In the genomic region with DNA sequence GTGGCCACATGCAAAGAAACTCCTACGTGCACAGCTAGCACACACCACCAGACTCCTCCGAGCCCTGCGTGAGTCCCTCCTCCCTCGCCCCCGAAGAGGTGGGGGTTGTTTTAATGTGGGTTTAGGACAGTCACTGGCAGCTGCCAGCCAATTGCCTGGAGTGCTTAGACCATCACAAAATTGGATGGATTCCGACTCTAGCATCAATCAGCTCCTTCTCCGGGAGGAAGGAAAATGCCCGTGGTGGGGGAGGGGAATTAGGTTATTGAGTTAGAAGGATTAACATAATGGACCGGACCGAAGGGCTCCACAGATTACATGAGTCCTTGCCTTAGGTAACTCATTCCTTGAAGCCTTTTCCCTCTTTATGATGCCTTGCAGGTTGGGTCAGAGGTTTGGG, we compare ENCODE assay signal across 21 mouse cellular contexts. TPM values are rescaled to one million over a fixed set of nuclear protein-coding genes. Genes with fewer than 3 reads are reported as not detected.
A peak's percentile ranks its signal among the peaks of the same experiment; 100 is the strongest.
DNase-seq lines count a peak whose midpoint lies in the region; ATAC-seq and TF ChIP-seq lines count a peak whose summit lies in the region.
"Had no signal": no experiment of that assay in that cellular context is flagged by ENCODE, and none has a peak within 500 bp of the region (broad histone marks: within the 10 kb centered on the region; RNA-seq: fewer than 3 reads in every experiment).

No protein-coding gene starts in this region.

- DNase-seq in forebrain, embryonic 10.5 days (ENCODE audit: extremely low spot score, low spot score) = no peak
- peak; percentile 5 to 8 for DNase-seq in left cerebral cortex, adult 2 months (ENCODE audit: extremely low spot score in 1 of 2, low spot score in 2 of 2)
- no peak for DNase-seq in left cerebral cortex, postnatal 14 days (ENCODE audit: low spot score in 2 of 2)
- peak; percentile 62 for DNase-seq in MN1 (ENCODE audit: low spot score)
- no peak for DNase-seq in embryo, embryonic 10 days (ENCODE audit: low spot score)
- DNase-seq: adrenal gland, adult 8-10 months; cerebellum, adult 11-12 months; heart, postnatal 4 days had no signal

- H3K9me3 ChIP-seq in forebrain, embryonic 12.5 days = no peaks in the 10 kb centered on the region
- H3K9me3 ChIP-seq in forebrain, embryonic 10.5 days = no peaks in the 10 kb centered on the region; the same call in 1 of the 2 replicates
- H3K9me3 ChIP-seq in midbrain, embryonic 13.5 days = no peaks in the 10 kb centered on the region
- H3K9me3 ChIP-seq: embryonic facial prominence, embryonic 13.5 days; intestine, embryonic 15.5 days; kidney, embryonic 15.5 days; limb, embryonic 13.5 days had no signal

- 0 out of 2 replicates have a peak, but pooled peaks have one; percentile 20 for ATAC-seq in forebrain, embryonic 12.5 days (ENCODE audit: low FRiP score)
- peak; percentile 80 for ATAC-seq in midbrain, embryonic 13.5 days
- ATAC-seq in granulocyte monocyte progenitor cell, adult 5-6 weeks (replicated peaks; ENCODE audit: poor library complexity, severe bottlenecking) = no peak
- ATAC-seq: intestine, embryonic 15.5 days; lung, postnatal 0 days had no signal

- H3K4me2 ChIP-seq in forebrain, embryonic 12.5 days = no peak overlapping the region
- no peak overlapping the region for H3K4me2 ChIP-seq in midbrain, embryonic 13.5 days (replicated peaks)
- H3K4me2 ChIP-seq: embryonic facial prominence, embryonic 13.5 days; intestine, embryonic 15.5 days; kidney, embryonic 15.5 days; limb, embryonic 13.5 days had no signal

- no peak overlapping the region for H3K27ac ChIP-seq in forebrain, embryonic 12.5 days
- no peak overlapping the region for H3K27ac ChIP-seq in forebrain, embryonic 10.5 days
- no peak overlapping the region for H3K27ac ChIP-seq in left cerebral cortex, adult 2 months
- no peak overlapping the region for H3K27ac ChIP-seq in midbrain, embryonic 13.5 days
- H3K27ac ChIP-seq: embryonic facial prominence, embryonic 13.5 days; intestine, embryonic 15.5 days; kidney, embryonic 15.5 days; limb, embryonic 13.5 days; liver, embryonic 14.5 days had no signal

- H3K27me3 ChIP-seq in forebrain, embryonic 12.5 days = no peaks in the 10 kb centered on the region
- no peaks in the 10 kb centered on the region for H3K27me3 ChIP-seq in forebrain, embryonic 10.5 days (ENCODE audit: poor library complexity, severe bottlenecking)
- no peaks in the 10 kb centered on the region for H3K27me3 ChIP-seq in midbrain, embryonic 13.5 days
- H3K27me3 ChIP-seq: CH12.LX; embryonic facial prominence, embryonic 13.5 days; intestine, embryonic 15.5 days; kidney, embryonic 15.5 days; limb, embryonic 13.5 days had no signal

- 60% methylated on average over 10 of the region's 10 CpGs for WGBS in forebrain, embryonic 12.5 days
- WGBS in forebrain, embryonic 10.5 days = 70% methylated on average over 10 of the region's 10 CpGs
- 44% methylated on average over 10 of the region's 10 CpGs for whole genome bisulfite sequencing in midbrain, embryonic 13.5 days

- no peak overlapping the region for H3K9ac ChIP-seq in forebrain, embryonic 12.5 days
- no peak overlapping the region for H3K9ac ChIP-seq in midbrain, embryonic 13.5 days (replicated peaks)
- H3K9ac ChIP-seq: embryonic facial prominence, embryonic 13.5 days; intestine, embryonic 15.5 days; kidney, embryonic 15.5 days; limb, embryonic 13.5 days; liver, embryonic 14.5 days had no signal

- peaks cover 5% of the 10 kb centered on the region; the same call in 1 of the 2 replicates for H3K4me1 ChIP-seq in forebrain, embryonic 12.5 days
- peaks cover 10% of the 10 kb centered on the region for H3K4me1 ChIP-seq in forebrain, embryonic 10.5 days
- peaks cover 12% of the 10 kb centered on the region for H3K4me1 ChIP-seq in midbrain, embryonic 13.5 days (replicated peaks)
- H3K4me1 ChIP-seq: intestine, embryonic 15.5 days; kidney, embryonic 15.5 days had no signal

- TF ChIP-seq CTCF in left cerebral cortex, adult 2 months (IDR thresholded peaks at IDR 0.05) = no peak

- H3K4me3 ChIP-seq in forebrain, embryonic 12.5 days (replicated peaks) = no peak overlapping the region
- no peak overlapping the region for H3K4me3 ChIP-seq in forebrain, embryonic 10.5 days
- no peak overlapping the region for H3K4me3 ChIP-seq in left cerebral cortex, adult 2 months
- no peak overlapping the region for H3K4me3 ChIP-seq in midbrain, embryonic 13.5 days (replicated peaks)
- H3K4me3 ChIP-seq: embryonic facial prominence, embryonic 13.5 days; intestine, embryonic 15.5 days; kidney, embryonic 15.5 days; limb, embryonic 13.5 days had no signal

- intact Hi-C loops in left cerebral cortex, adult 2 months (cut with DNase I) = no loop called here
- intact Hi-C loops in left cerebral cortex, postnatal 14 days (cut with DNase I) = no loop called here

- H3K36me3 ChIP-seq in forebrain, embryonic 12.5 days (replicated peaks) = no peaks in the 10 kb centered on the region
- no peaks in the 10 kb centered on the region for H3K36me3 ChIP-seq in forebrain, embryonic 10.5 days (replicated peaks)
- no peaks in the 10 kb centered on the region for H3K36me3 ChIP-seq in midbrain, embryonic 13.5 days
- H3K36me3 ChIP-seq: embryonic facial prominence, embryonic 13.5 days; intestine, embryonic 15.5 days; kidney, embryonic 15.5 days; limb, embryonic 13.5 days had no signal

RNA-seq across cellular contexts. Expression of gene Siah3, which starts 22.9 kb away (rescaled TPM):
- polyA plus RNA-seq in forebrain, embryonic 12.5 days (2016; fragmentation: Nextera tagmentation; extraction: Ambion mirVana) = 4.2 and 6.1 TPM in 2 replicates
- 0.48 and 0.63 TPM in 2 replicates for polyA plus RNA-seq in forebrain, embryonic 10.5 days (2016; fragmentation: Nextera tagmentation; extraction: Ambion mirVana)
- 1 to 10 TPM; 8.2 to 8.3 TPM for total RNA-seq in left cerebral cortex, adult 2 months (2021)
- 10 to 100 TPM; 11.4 to 12.5 TPM for total RNA-seq in left cerebral cortex, postnatal 14 days (2021)
- 2.7 and 3.5 TPM in 2 replicates for polyA plus RNA-seq in midbrain, embryonic 13.5 days (2015; fragmentation: Nextera tagmentation; extraction: Ambion mirVana)
- not detected in 2 replicates for total RNA-seq in granulocyte monocyte progenitor cell, adult 5-6 weeks (2014; fragmentation: Nextera tagmentation)
- not detected in 2 replicates for total RNA-seq in granulocyte monocyte progenitor cell, adult 5-6 weeks (2017)
- total RNA-seq: CH12.LX; gastrocnemius, adult 18-20 months; megakaryocyte progenitor cell, adult 5-6 weeks had no signal
- polyA plus RNA-seq: heart, embryonic 14.5 days; lung, postnatal 0 days had no signal

Comparison
In these comparisons a context has a peak if more than half of its experiments do, and no peak if none do; other contexts are left out.
1. DNase-seq: peak in left cerebral cortex, adult 2 months (2 of 2) and MN1 (single experiment); none in forebrain, embryonic 10.5 days (single experiment), left cerebral cortex, postnatal 14 days (0 of 2) and embryo, embryonic 10 days (single experiment).
2. RNA of gene Siah3, which starts 22.9 kb away (total RNA-seq): 11.4 to 12.5 TPM in left cerebral cortex, postnatal 14 days and 8.2 to 8.3 TPM in left cerebral cortex, adult 2 months; not detected in granulocyte monocyte progenitor cell, adult 5-6 weeks; every median in the first group is over 4 times any median in the second.